Mouse (Mus musculus) liver, postnatal 0 days (tissue): ENCODE measurements at regions not wholly inside any gene's neighbourhood (a gene's known extent, or its start where the extent isn't known, plus 50 kb on each side); places are given as distances from the start of the nearest gene placed in this dataset.

Experiments
- ATAC-seq: fragments of 200-750 bp; cut with Nextera tagmentation; 2 replicates; pipeline ENCODE4 v1.8.0; 2017; ENCODE audit warnings: mild to moderate bottlenecking, moderate library complexity
- DNase-seq: peaks from one replicate; pipeline ENCODE4 v3.0.0-alpha.2; 2016
- H3K27ac ChIP-seq: fragments of 300-500 bp; sonication (generic); 2 replicates; pipeline ENCODE4 v1.5.1; 2014; ENCODE audit warnings: antibody characterized with exemption, moderate library complexity, mild to moderate bottlenecking, low read depth
- H3K27me3 ChIP-seq: fragments of 300-500 bp; sonication (generic); 2 replicates; pipeline ENCODE4 v1.6.1; 2014; ENCODE audit warnings: low read length, control low read depth, mixed read lengths; ENCODE audit not compliant: insufficient read depth
- H3K36me3 ChIP-seq: fragments of 300-500 bp; sonication (generic); replicated peaks from 2 replicates; pipeline ENCODE4 v1.6.1; 2014; ENCODE audit warnings: mild to moderate bottlenecking, control low read depth, low read length, moderate library complexity, mixed read lengths; ENCODE audit not compliant: insufficient read depth
- H3K4me1 ChIP-seq: fragments of 300-500 bp; sonication (generic); 2 replicates; pipeline ENCODE4 v1.6.1; 2014; ENCODE audit warnings: antibody characterized with exemption, mild to moderate bottlenecking, control low read depth; ENCODE audit not compliant: insufficient read depth
- H3K4me2 ChIP-seq: fragments of 300-500 bp; sonication (generic); 2 replicates; pipeline ENCODE4 v1.6.1; 2014; ENCODE audit warnings: low read depth, mild to moderate bottlenecking, low read length, moderate library complexity, mixed read lengths
- H3K4me3 ChIP-seq: fragments of 300-500 bp; sonication (generic); 2 replicates; pipeline ENCODE4 v1.5.1; 2014; ENCODE audit warnings: low read depth, low read length
- H3K9ac ChIP-seq: fragments of 300-500 bp; sonication (generic); replicated peaks from 2 replicates; pipeline ENCODE4 v1.6.1; 2014; ENCODE audit warnings: mild to moderate bottlenecking, moderate library complexity
- H3K9me3 ChIP-seq: fragments of 300-500 bp; sonication (generic); 2 replicates; pipeline ENCODE4 v1.6.1; 2016; ENCODE audit warnings: mild to moderate bottlenecking, control low read depth, low read length, mixed read lengths
- CTCF ChIP-seq: sonication (generic); IDR thresholded peaks from 2 replicates; pipeline ENCODE4 v1.5.1; 2016; ENCODE audit warnings: antibody characterized with exemption, low read depth
- EP300 ChIP-seq: IDR thresholded peaks from 2 replicates; pipeline ENCODE4 v1.6.1; 2016; ENCODE audit warnings: antibody characterized with exemption, low read depth, mild to moderate bottlenecking
- WGBS: fragments of 180-500 bp; shearing (Covaris S2); extraction: QIAGEN DNeasy Blood & Tissue Kit; methylation state at CpG from one replicate; pipeline ENCODE4 v1.1.7; 2014; ENCODE audit not compliant: insufficient replicate concordance; 5-methylcytosine and 5-hydroxymethylcytosine counted together

DNA sequence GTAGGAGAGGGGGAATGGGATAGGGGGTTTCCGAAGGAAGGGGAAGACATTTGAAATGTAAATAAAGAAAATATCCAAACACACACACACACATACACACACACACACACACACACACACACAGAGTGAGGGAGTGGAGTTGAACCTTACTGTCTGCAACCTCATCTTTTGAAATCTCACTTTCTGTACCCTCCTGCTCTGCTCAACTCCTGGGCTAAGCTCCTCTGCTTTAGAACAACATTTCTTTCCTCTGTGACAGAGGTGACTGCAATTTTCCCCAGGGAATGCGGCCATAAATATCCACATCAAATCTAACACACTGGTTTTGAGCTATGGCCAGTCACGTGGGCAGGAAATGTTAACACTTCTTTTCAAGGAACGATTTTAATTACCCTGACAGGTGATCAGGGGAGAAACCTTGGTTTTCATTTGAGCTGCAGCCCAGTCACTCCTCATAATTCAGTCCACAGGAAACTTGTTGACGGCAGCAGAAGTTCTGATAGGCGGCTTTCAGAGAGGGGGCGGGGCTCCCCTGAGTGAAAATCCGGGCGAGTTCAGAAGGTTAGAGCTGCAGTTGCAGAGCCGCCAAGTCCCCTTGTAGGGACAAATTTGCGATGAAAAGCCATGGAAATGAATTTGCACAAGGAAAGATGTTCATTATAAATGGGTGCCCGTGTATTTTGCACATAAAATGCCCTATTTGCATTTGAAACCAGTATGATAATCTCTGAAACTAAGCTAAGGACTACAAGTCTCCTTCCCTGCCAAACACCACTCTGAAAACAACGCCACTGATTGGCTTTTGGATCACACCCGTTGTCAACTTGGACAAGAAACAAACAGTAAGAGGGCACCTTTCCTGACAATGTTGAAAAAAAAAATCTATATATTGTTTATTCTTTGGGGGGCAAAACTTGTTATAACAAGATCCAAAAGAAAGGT, 63.0 kb upstream of the L3mbtl4 start:
- Histone ChIP-seq H3K4me2 (peak overlapping the region; percentile 33; the same call in 1 of the 2 replicates), H3K27me3 (no peaks in the 10 kb centered on the region), H3K36me3 (no peaks in the 10 kb centered on the region), H3K9me3 (no peaks in the 10 kb centered on the region), H3K27ac (no peak overlapping the region), H3K9ac (no peak overlapping the region), H3K4me3 (no peak overlapping the region), H3K4me1 (no peaks in the 10 kb centered on the region)
- WGBS, result 18% methylated on average over 14 of the region's 14 CpGs
- ATAC-seq (no peak), DNase-seq (no peak)
- TF ChIP-seq CTCF (no peak), EP300 (no peak)

DNA sequence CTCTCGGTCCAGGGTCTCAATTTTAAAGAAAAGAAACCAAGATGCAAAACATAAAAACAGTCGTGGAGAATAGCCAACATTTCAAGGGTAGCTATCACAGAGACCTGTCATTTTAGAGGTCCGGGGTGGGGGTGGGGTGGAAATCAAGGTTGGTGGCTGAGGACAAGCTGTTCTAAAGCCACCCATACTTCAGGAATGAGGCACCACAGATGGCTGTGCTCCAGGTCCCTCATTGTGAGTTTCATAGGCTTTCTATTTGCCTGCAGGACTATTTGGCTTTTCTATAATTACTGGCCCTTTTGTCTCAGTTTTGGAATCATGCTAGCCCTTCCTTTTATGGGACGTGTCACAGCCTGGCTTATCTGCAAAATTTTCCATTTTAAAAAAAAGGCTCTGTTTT, 55.4 kb upstream of the L3mbtl4 start:
- Histone ChIP-seq H3K4me3 (no peak overlapping the region), H3K4me1 (no peaks in the 10 kb centered on the region), H3K9ac (no peak overlapping the region), H3K27ac (no peak overlapping the region), H3K27me3 (no peaks in the 10 kb centered on the region), H3K36me3 (no peaks in the 10 kb centered on the region), H3K9me3 (0 out of 2 replicates have a peak, but pooled peaks cover 1% of the 10 kb centered on the region), H3K4me2 (no peak overlapping the region)
- ATAC-seq (no peak), DNase-seq (no peak)
- WGBS, result 66% methylated on average over 4 of the region's 4 CpGs
- TF ChIP-seq EP300, result no peak
- no peak for TF ChIP-seq CTCF

DNA sequence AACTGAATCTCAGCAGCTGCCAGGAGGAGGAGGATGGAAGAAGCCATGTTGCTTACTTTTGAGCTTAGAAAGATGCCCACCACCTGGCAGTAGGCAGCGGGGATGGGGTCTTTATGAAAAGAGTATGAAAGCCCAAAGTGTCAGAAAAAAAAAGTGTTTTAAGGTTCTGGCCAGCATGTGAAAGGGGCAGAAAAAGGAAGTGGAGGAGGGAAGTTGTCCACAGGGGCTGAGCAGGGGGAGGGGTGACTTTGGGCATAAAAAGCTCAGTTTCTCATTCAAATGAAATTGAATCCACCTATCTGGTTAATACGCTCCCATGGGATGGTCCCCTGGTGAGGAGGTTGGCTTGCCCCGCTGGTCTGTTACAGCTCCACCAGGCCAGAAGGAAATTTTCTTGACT, 50.4 kb upstream of the L3mbtl4 start:
- H3K36me3 ChIP-seq, result no peaks in the 10 kb centered on the region
- H3K9me3 ChIP-seq, result 0 out of 2 replicates have a peak, but pooled peaks cover 3% of the 10 kb centered on the region
- no peaks in the 10 kb centered on the region for H3K27me3 ChIP-seq
- H3K4me1 ChIP-seq, result no peaks in the 10 kb centered on the region
- H3K27ac ChIP-seq, result no peak overlapping the region
- H3K9ac ChIP-seq, result no peak overlapping the region
- no peak overlapping the region for H3K4me2 ChIP-seq
- WGBS, result 76% methylated on average over 3 of the region's 3 CpGs
- no peak for ATAC-seq
- DNase-seq, result no peak
- H3K4me3 ChIP-seq, result no peak overlapping the region
- TF ChIP-seq EP300 (no peak), CTCF (no peak)
